Mouse (Mus musculus): ENCODE data around the gene Ccdc180.

DNA sequence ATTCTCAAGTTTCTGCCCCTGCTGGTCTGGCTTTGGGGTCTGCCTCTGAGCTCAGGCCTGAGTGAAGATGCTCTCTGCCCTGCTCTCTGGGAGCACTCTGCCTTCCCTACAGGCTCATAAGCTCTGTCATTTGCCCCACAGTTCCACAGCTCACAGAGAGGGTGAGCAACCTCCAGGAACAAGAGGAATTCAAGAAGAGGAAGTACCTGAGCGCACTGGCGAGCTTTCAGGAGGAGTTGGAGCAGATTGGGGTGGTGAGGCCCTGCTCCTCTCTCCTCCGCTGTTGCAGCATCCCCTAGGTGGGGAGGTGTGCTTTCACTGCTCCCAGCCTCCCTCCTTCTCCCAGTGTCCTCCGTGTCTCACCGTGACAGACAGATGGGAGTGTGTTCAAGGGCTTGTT lies 8.3 kb downstream of the Ccdc180 start:
- TF ChIP-seq CTCF (IDR thresholded peaks at IDR 0.05; ENCODE audit: extremely low read depth, insufficient read length, insufficient replicate concordance, low read depth, low read length) (no peak), POLR2A (IDR thresholded peaks at IDR 0.05; ENCODE audit: low read depth, low read length) (no peak)

Data from small intestine, adult 2 months (tissue).